Mouse (Mus musculus): Measurements from ENCODE around the gene Abcc3.

GRCm38 (mm10) chr11:94330211-94330610, 62.6 kb downstream of the Abcc3 start:
- TF ChIP-seq CTCF (IDR thresholded peaks at IDR 0.05; ENCODE audit: low read depth, low read length) (no peak), POLR2A (IDR thresholded peaks at IDR 0.05; ENCODE audit: borderline replicate concordance, low read depth, low read length) (no peak)
